Mouse (Mus musculus) cerebellum, adult 2 months (tissue): ENCODE measurements around the gene Lin54.

Source experiments
- CTCF ChIP-seq: fragments of 200-500 bp; IDR thresholded peaks from 2 replicates; pipeline ENCODE4 v1.5.1; 2011; ENCODE audit warnings: low read depth, mild to moderate bottlenecking, control low read depth, low read length, moderate library complexity, borderline replicate concordance; ENCODE audit not compliant: insufficient read depth
- POLR2A ChIP-seq: fragments of 200-500 bp; IDR thresholded peaks from 2 replicates; pipeline ENCODE4 v1.6.1; 2011; ENCODE audit warnings: low read length, control low read depth, borderline replicate concordance; ENCODE audit not compliant: insufficient read depth

DNA sequence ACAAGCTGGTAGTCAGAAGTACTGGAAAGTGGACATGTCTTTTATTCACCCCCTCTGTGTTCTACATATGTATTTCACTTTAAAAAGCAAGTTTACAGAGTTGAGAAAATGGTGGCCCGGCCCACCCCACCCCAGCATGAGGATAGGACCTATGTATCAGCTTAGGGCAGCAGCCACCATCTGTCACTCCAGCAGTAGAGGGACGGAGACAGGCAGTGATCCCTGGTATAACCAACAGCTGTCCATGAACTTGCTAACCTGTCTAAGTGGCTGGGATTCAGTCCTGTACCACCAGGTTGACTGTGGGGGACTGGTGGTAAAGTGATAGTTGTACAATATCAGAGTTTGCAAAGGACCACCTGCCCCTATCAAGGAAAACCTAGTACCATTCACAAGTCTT is 82.4 kb downstream of the Lin54 start:
- TF ChIP-seq CTCF, result no peak
- no peak for TF ChIP-seq POLR2A
